Mouse (Mus musculus): ENCODE data around the gene Dupd1.

DNA sequence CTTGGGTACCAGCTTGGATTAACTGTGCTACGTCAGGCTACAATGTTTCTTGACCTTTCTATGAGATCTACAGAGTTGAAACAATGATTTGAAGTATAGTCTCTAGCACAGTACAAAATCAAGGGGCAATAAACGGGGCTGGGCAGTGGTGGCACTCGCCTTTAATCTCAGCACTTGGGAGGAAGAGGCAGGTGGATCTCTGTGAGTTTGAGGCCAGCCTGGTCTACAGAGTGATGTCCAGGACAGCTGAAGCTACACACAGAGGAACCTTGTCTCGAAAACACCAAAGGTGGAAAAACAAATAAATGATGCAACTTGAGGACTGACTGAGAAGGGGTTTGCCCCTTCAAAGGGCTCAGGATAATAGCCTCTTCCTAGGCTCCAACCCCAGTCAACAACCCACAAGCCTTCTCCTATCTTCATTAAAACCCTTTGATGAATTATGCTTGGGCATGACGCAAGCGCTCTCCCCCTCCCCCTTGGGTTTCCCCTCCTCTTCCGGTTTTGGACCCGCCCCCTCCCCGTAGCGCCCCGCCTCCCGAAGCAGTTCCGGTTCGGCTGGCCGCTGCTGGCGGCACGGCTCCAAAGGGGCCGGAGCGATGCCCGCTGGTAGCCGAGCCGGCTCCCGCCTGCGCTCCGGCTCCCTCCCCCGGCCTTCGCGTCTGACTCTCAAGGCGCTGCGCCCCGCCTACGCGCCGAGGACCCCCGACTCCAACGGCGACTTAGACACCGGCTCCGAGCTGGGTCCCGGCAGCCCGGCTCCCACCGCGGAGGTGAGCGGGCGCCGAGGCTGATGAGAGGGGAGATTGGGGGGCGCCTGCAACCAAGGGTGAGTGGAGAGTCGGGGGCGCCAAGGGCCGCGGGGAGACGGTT lies 35.9 kb upstream of the Dupd1 start, which contains the start of gene Samd8:
- TF ChIP-seq POLR2A (IDR thresholded peaks at IDR 0.05; ENCODE audit: control insufficient read depth, low read depth, low read length) (peak; percentile 80), CTCF (IDR thresholded peaks at IDR 0.05; ENCODE audit: control insufficient read depth, insufficient read depth, insufficient replicate concordance, low read depth, low read length) (no peak)

Data from testis, adult 2 months (tissue).